Mouse (Mus musculus): ENCODE measurements around the gene Sox15. TPM values are rescaled to one million over a fixed set of nuclear protein-coding genes. Genes with fewer than 3 reads are reported as not detected.

Sox15 gene
- total and polyA plus RNA-seq, 2 experiments from 2014 or later, result 0.19 to 0.27 TPM

DNA sequence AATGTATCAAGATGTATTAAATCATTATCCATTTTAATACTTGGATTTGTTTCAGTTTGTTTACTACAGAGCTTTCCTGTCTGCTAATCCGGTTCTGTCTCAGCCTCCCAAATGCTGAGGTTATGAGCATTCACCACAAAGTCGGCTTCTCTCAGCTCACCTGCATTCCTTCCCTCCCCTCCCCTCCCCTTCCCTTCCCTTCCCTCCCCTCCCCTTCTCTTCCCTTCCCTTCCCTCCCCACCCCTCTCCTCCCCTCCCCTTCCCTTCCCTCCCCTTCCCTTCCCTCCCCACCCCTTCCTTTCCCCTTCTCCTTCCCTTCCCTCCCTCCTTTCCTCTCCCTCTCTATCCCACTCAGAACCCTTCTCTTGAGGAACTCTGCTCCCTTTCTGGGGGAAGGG lies 49.5 kb downstream of the Sox15 start:
- Histone ChIP-seq H3K27me3 (ENCODE audit: insufficient read depth, low read length) (no peaks in the 10 kb centered on the region), H3K4me2 (ENCODE audit: low read depth, low read length, poor library complexity, severe bottlenecking) (no peak overlapping the region), H3K36me3 (ENCODE audit: insufficient read depth, low read length) (no peaks in the 10 kb centered on the region), H3K4me1 (ENCODE audit: insufficient read depth, low read length) (no peaks in the 10 kb centered on the region), H3K27ac (ENCODE audit: low read depth, low read length) (no peak overlapping the region), H3K9ac (replicated peaks; ENCODE audit: low read length, poor library complexity, severe bottlenecking) (no peak overlapping the region), H3K4me3 (ENCODE audit: low read depth, low read length) (no peak overlapping the region), H3K9me3 (ENCODE audit: low read length) (no peaks in the 10 kb centered on the region)
- ATAC-seq (ENCODE audit: low FRiP score) (no peak), DNase-seq (ENCODE audit: low spot score) (no peak)
- WGBS, result 46% methylated on average over 2 of the region's 2 CpGs
- no peak for TF ChIP-seq CTCF (IDR thresholded peaks at IDR 0.05)

MicroRNA genes within 50 kb of the gene (microRNA counts, 519-probe panel; counts per million panel counts)
- 528 counts per million, percentile 58 among the panel's probes with 10 or more counts for microRNA mmu-miR-1934
- microRNA mmu-miR-467f, result 2,727 counts per million, percentile 68 among the panel's probes with 10 or more counts

Small RNA genes within 50 kb of the gene (microRNA-seq; reads per million reads assigned to microRNA genes)
- 4.4 reads per million, percentile 7 among the genes with 10 or more reads in this experiment for gene Mir1934 (ENCODE audit: borderline number of aligned reads)
- not detected for gene Mir467f (ENCODE audit: borderline number of aligned reads)

Other genes starting within 250 kb of the Sox15 start
Only the 30 nearest of the 34 such genes appear.
- 9.5 and 12.5 TPM in 2 replicates for gene Dnah2, start 106.2 kb upstream of the Sox15 start, total RNA-seq (2014; rRNA removed)
- gene Dnah2, start 106.2 kb upstream of the Sox15 start, polyA plus RNA-seq (2015; fragmentation: Nextera tagmentation; extraction: Ambion mirVana), result 3.9 and 4.1 TPM in 2 replicates
- gene Efnb3, start 95.1 kb upstream of the Sox15 start, total RNA-seq (2014; rRNA removed), result 145 and 155 TPM in 2 replicates
- 151 and 166 TPM in 2 replicates for gene Efnb3, start 95.1 kb upstream of the Sox15 start, polyA plus RNA-seq (2015; fragmentation: Nextera tagmentation; extraction: Ambion mirVana)
- gene Wrap53, start 75.1 kb upstream of the Sox15 start, total RNA-seq (2014; rRNA removed), result 15.7 and 16.8 TPM in 2 replicates
- gene Wrap53, start 75.1 kb upstream of the Sox15 start, polyA plus RNA-seq (2015; fragmentation: Nextera tagmentation; extraction: Ambion mirVana), result 12.6 and 14.2 TPM in 2 replicates
- 29.5 and 34.5 TPM in 2 replicates for gene Trp53, start 75.0 kb upstream of the Sox15 start, total RNA-seq (2014; rRNA removed)
- 30.3 and 31.9 TPM in 2 replicates for gene Trp53, start 75.0 kb upstream of the Sox15 start, polyA plus RNA-seq (2015; fragmentation: Nextera tagmentation; extraction: Ambion mirVana)
- 145 and 161 TPM in 2 replicates for gene Atp1b2, start 49.4 kb upstream of the Sox15 start, total RNA-seq (2014; rRNA removed)
- gene Atp1b2, start 49.4 kb upstream of the Sox15 start, polyA plus RNA-seq (2015; fragmentation: Nextera tagmentation; extraction: Ambion mirVana), result 167 and 175 TPM in 2 replicates
- gene Shbg, start 37.4 kb upstream of the Sox15 start, total RNA-seq (2014; rRNA removed), result not detected in 2 replicates
- gene Shbg, start 37.4 kb upstream of the Sox15 start, polyA plus RNA-seq (2015; fragmentation: Nextera tagmentation; extraction: Ambion mirVana), result not detected in 2 replicates
- 10.5 and 13.3 TPM in 2 replicates for gene Sat2, start 33.3 kb upstream of the Sox15 start, total RNA-seq (2014; rRNA removed)
- 29.6 and 29.9 TPM in 2 replicates for gene Sat2, start 33.3 kb upstream of the Sox15 start, polyA plus RNA-seq (2015; fragmentation: Nextera tagmentation; extraction: Ambion mirVana)
- gene Fxr2, start 22.3 kb upstream of the Sox15 start, total RNA-seq (2014; rRNA removed), result 76.6 and 84.1 TPM in 2 replicates
- 22.5 and 27.2 TPM in 2 replicates for gene Fxr2, start 22.3 kb upstream of the Sox15 start, polyA plus RNA-seq (2015; fragmentation: Nextera tagmentation; extraction: Ambion mirVana)
- gene Mpdu1, start 7.3 kb downstream of the Sox15 start, total RNA-seq (2014; rRNA removed), result 224 and 278 TPM in 2 replicates
- gene Mpdu1, start 7.3 kb downstream of the Sox15 start, polyA plus RNA-seq (2015; fragmentation: Nextera tagmentation; extraction: Ambion mirVana), result 118 and 123 TPM in 2 replicates
- gene Cd68, start 10.8 kb downstream of the Sox15 start, total RNA-seq (2014; rRNA removed), result 7.2 and 10.3 TPM in 2 replicates
- 10.6 and 11.0 TPM in 2 replicates for gene Cd68, start 10.8 kb downstream of the Sox15 start, polyA plus RNA-seq (2015; fragmentation: Nextera tagmentation; extraction: Ambion mirVana)
- gene Eif4a1, start 17.1 kb downstream of the Sox15 start, total RNA-seq (2014; rRNA removed), result 767 and 793 TPM in 2 replicates
- gene Eif4a1, start 17.1 kb downstream of the Sox15 start, polyA plus RNA-seq (2015; fragmentation: Nextera tagmentation; extraction: Ambion mirVana), result 501 and 502 TPM in 2 replicates
- 81.7 and 89.2 TPM in 2 replicates for gene Senp3, start 26.8 kb downstream of the Sox15 start, total RNA-seq (2014; rRNA removed)
- gene Senp3, start 26.8 kb downstream of the Sox15 start, polyA plus RNA-seq (2015; fragmentation: Nextera tagmentation; extraction: Ambion mirVana), result 70.3 and 74.0 TPM in 2 replicates
- gene Tnfsf13, start 30.5 kb downstream of the Sox15 start, total RNA-seq (2014; rRNA removed), result 0.27 and 0.57 TPM in 2 replicates
- 0.96 and 1.1 TPM in 2 replicates for gene Tnfsf13, start 30.5 kb downstream of the Sox15 start, polyA plus RNA-seq (2015; fragmentation: Nextera tagmentation; extraction: Ambion mirVana)
- 4.7 and 6.2 TPM in 2 replicates for gene Tnfsf12, start 40.5 kb downstream of the Sox15 start, total RNA-seq (2014; rRNA removed)
- gene Tnfsf12, start 40.5 kb downstream of the Sox15 start, polyA plus RNA-seq (2015; fragmentation: Nextera tagmentation; extraction: Ambion mirVana), result 4.3 and 4.5 TPM in 2 replicates
- gene Tnfsfm13, start 40.8 kb downstream of the Sox15 start, total RNA-seq (2014; rRNA removed), result 1.3 and 1.8 TPM in 2 replicates
- 1.2 and 1.9 TPM in 2 replicates for gene Tnfsfm13, start 40.8 kb downstream of the Sox15 start, polyA plus RNA-seq (2015; fragmentation: Nextera tagmentation; extraction: Ambion mirVana)
- 16.9 and 25.1 TPM in 2 replicates for gene Polr2a, start 103.3 kb downstream of the Sox15 start, total RNA-seq (2014; rRNA removed)
- gene Polr2a, start 103.3 kb downstream of the Sox15 start, polyA plus RNA-seq (2015; fragmentation: Nextera tagmentation; extraction: Ambion mirVana), result 9.0 and 10.2 TPM in 2 replicates
- gene Slc35g3, start 106.7 kb downstream of the Sox15 start, total RNA-seq (2014; rRNA removed), result not detected in 2 replicates
- gene Slc35g3, start 106.7 kb downstream of the Sox15 start, polyA plus RNA-seq (2015; fragmentation: Nextera tagmentation; extraction: Ambion mirVana), result 0.23 and 0.26 TPM in 2 replicates
- 31.5 and 34.3 TPM in 2 replicates for gene Zbtb4, start 110.6 kb downstream of the Sox15 start, total RNA-seq (2014; rRNA removed)
- gene Zbtb4, start 110.6 kb downstream of the Sox15 start, polyA plus RNA-seq (2015; fragmentation: Nextera tagmentation; extraction: Ambion mirVana), result 4.4 and 5.0 TPM in 2 replicates
- 1.5 and 1.6 TPM in 2 replicates for gene Chrnb1, start 140.6 kb downstream of the Sox15 start, total RNA-seq (2014; rRNA removed)
- gene Chrnb1, start 140.6 kb downstream of the Sox15 start, polyA plus RNA-seq (2015; fragmentation: Nextera tagmentation; extraction: Ambion mirVana), result 1.1 TPM in 2 replicates
- 12.7 and 16.4 TPM in 2 replicates for gene Fgf11, start 146.5 kb downstream of the Sox15 start, total RNA-seq (2014; rRNA removed)
- gene Fgf11, start 146.5 kb downstream of the Sox15 start, polyA plus RNA-seq (2015; fragmentation: Nextera tagmentation; extraction: Ambion mirVana), result 2.6 and 2.8 TPM in 2 replicates
- gene Tmem102, start 150.3 kb downstream of the Sox15 start, total RNA-seq (2014; rRNA removed), result 0.16 TPM in 1 of 2 replicates, not detected in the other
- 0.80 and 0.94 TPM in 2 replicates for gene Tmem102, start 150.3 kb downstream of the Sox15 start, polyA plus RNA-seq (2015; fragmentation: Nextera tagmentation; extraction: Ambion mirVana)
- not detected in 2 replicates for gene Gm39566, start 160.0 kb downstream of the Sox15 start, total RNA-seq (2014; rRNA removed)
- gene Gm39566, start 160.0 kb downstream of the Sox15 start, polyA plus RNA-seq (2015; fragmentation: Nextera tagmentation; extraction: Ambion mirVana), result not detected in 2 replicates
- not detected in 2 replicates for gene Spem2, start 163.2 kb downstream of the Sox15 start, total RNA-seq (2014; rRNA removed)
- gene Spem2, start 163.2 kb downstream of the Sox15 start, polyA plus RNA-seq (2015; fragmentation: Nextera tagmentation; extraction: Ambion mirVana), result not detected in 2 replicates
- 0.93 TPM in 1 of 2 replicates, not detected in the other for gene Spem1, start 166.9 kb downstream of the Sox15 start, total RNA-seq (2014; rRNA removed)
- 0.20 and 0.27 TPM in 2 replicates for gene Spem1, start 166.9 kb downstream of the Sox15 start, polyA plus RNA-seq (2015; fragmentation: Nextera tagmentation; extraction: Ambion mirVana)
- gene Nlgn2, start 182.5 kb downstream of the Sox15 start, total RNA-seq (2014; rRNA removed), result 117 and 137 TPM in 2 replicates
- gene Nlgn2, start 182.5 kb downstream of the Sox15 start, polyA plus RNA-seq (2015; fragmentation: Nextera tagmentation; extraction: Ambion mirVana), result 21.0 and 23.5 TPM in 2 replicates
- gene Tmem256, start 183.2 kb downstream of the Sox15 start, total RNA-seq (2014; rRNA removed), result 95.5 and 103 TPM in 2 replicates
- 349 and 370 TPM in 2 replicates for gene Tmem256, start 183.2 kb downstream of the Sox15 start, polyA plus RNA-seq (2015; fragmentation: Nextera tagmentation; extraction: Ambion mirVana)
- gene Plscr3, start 191.1 kb downstream of the Sox15 start, total RNA-seq (2014; rRNA removed), result 24.1 and 26.6 TPM in 2 replicates
- 33.5 and 35.0 TPM in 2 replicates for gene Plscr3, start 191.1 kb downstream of the Sox15 start, polyA plus RNA-seq (2015; fragmentation: Nextera tagmentation; extraction: Ambion mirVana)
- not detected in 2 replicates for gene Tnk1, start 203.4 kb downstream of the Sox15 start, total RNA-seq (2014; rRNA removed)
- 0.16 TPM in 2 replicates for gene Tnk1, start 203.4 kb downstream of the Sox15 start, polyA plus RNA-seq (2015; fragmentation: Nextera tagmentation; extraction: Ambion mirVana)
- gene Tmem95, start 222.7 kb downstream of the Sox15 start, total RNA-seq (2014; rRNA removed), result not detected in 2 replicates
- not detected in 2 replicates for gene Tmem95, start 222.7 kb downstream of the Sox15 start, polyA plus RNA-seq (2015; fragmentation: Nextera tagmentation; extraction: Ambion mirVana)
- 0.93 and 1.6 TPM in 2 replicates for gene Kctd11, start 226.1 kb downstream of the Sox15 start, total RNA-seq (2014; rRNA removed)
- 0.57 and 0.92 TPM in 2 replicates for gene Kctd11, start 226.1 kb downstream of the Sox15 start, polyA plus RNA-seq (2015; fragmentation: Nextera tagmentation; extraction: Ambion mirVana)